Mouse (Mus musculus): ENCODE measurements around the gene Mitd1. TPM values are rescaled to one million over a fixed set of nuclear protein-coding genes. Genes with fewer than 3 reads are reported as not detected.

Gene Mitd1
- polyA plus RNA-seq, 1 experiment from 2014 or later, result 27.6 TPM

GRCm38 (mm10) chr1:37900288-37900687 is 10.1 kb upstream of the Mitd1 start:
- Histone ChIP-seq H3K4me2 (replicated peaks; ENCODE audit: low read depth, low read length) (no peak overlapping the region), H3K4me1 (ENCODE audit: control insufficient read depth, insufficient read depth, low read length) (no peaks in the 10 kb centered on the region), H3K27ac (ENCODE audit: low read depth, low read length) (no peak overlapping the region), H3K36me3 (ENCODE audit: control insufficient read depth, insufficient read depth, low read length) (peaks cover 35% of the 10 kb centered on the region), H3K9ac (ENCODE audit: low read depth, low read length) (no peak overlapping the region), H3K27me3 (ENCODE audit: control insufficient read depth, insufficient read depth, low read length) (no peaks in the 10 kb centered on the region), H3K4me3 (ENCODE audit: low read length) (no peak overlapping the region), H3K9me3 (ENCODE audit: control insufficient read depth, low read length) (no peaks in the 10 kb centered on the region)
- ATAC-seq (ENCODE audit: low FRiP score, low TSS enrichment), result no peak
- 52% methylated on average over 6 of the region's 6 CpGs for WGBS

GRCm38 (mm10) chr1:37899816-37900215 is 9.6 kb upstream of the Mitd1 start:
- 76% methylated on average over 4 of the region's 4 CpGs for WGBS
- no peaks in the 10 kb centered on the region for H3K4me1 ChIP-seq (ENCODE audit: control insufficient read depth, insufficient read depth, low read length)
- H3K27ac ChIP-seq (ENCODE audit: low read depth, low read length), result no peak overlapping the region
- no peak overlapping the region for H3K4me3 ChIP-seq (ENCODE audit: low read length)
- H3K9me3 ChIP-seq (ENCODE audit: control insufficient read depth, low read length), result no peaks in the 10 kb centered on the region
- H3K4me2 ChIP-seq (replicated peaks; ENCODE audit: low read depth, low read length), result no peak overlapping the region
- H3K9ac ChIP-seq (ENCODE audit: low read depth, low read length), result no peak overlapping the region
- peaks cover 40% of the 10 kb centered on the region for H3K36me3 ChIP-seq (ENCODE audit: control insufficient read depth, insufficient read depth, low read length)
- no peak for ATAC-seq (ENCODE audit: low FRiP score, low TSS enrichment)
- no peaks in the 10 kb centered on the region for H3K27me3 ChIP-seq (ENCODE audit: control insufficient read depth, insufficient read depth, low read length)

GRCm38 (mm10) chr1:37894606-37895005 is 4.4 kb upstream of the Mitd1 start:
- no peak for ATAC-seq (ENCODE audit: low FRiP score, low TSS enrichment)
- no peak overlapping the region for H3K9ac ChIP-seq (ENCODE audit: low read depth, low read length)
- peaks cover 7% of the 10 kb centered on the region for H3K4me1 ChIP-seq (ENCODE audit: control insufficient read depth, insufficient read depth, low read length)
- no peaks in the 10 kb centered on the region for H3K9me3 ChIP-seq (ENCODE audit: control insufficient read depth, low read length)
- H3K4me2 ChIP-seq (replicated peaks; ENCODE audit: low read depth, low read length), result no peak overlapping the region
- H3K36me3 ChIP-seq (ENCODE audit: control insufficient read depth, insufficient read depth, low read length), result peaks cover 42% of the 10 kb centered on the region
- no peak overlapping the region for H3K4me3 ChIP-seq (ENCODE audit: low read length)
- no peaks in the 10 kb centered on the region for H3K27me3 ChIP-seq (ENCODE audit: control insufficient read depth, insufficient read depth, low read length)
- no peak overlapping the region for H3K27ac ChIP-seq (ENCODE audit: low read depth, low read length)

GRCm38 (mm10) chr1:37891400-37891799 is 1.2 kb upstream of the Mitd1 start:
- Histone ChIP-seq H3K36me3 (ENCODE audit: control insufficient read depth, insufficient read depth, low read length) (peaks cover 23% of the 10 kb centered on the region), H3K27ac (ENCODE audit: low read depth, low read length) (no peak overlapping the region), H3K4me3 (ENCODE audit: low read length) (peak overlapping the region; percentile 68), H3K4me2 (replicated peaks; ENCODE audit: low read depth, low read length) (peak overlapping the region; percentile 87), H3K9ac (ENCODE audit: low read depth, low read length) (peak overlapping the region; percentile 69; the same call in 1 of the 2 replicates), H3K9me3 (ENCODE audit: control insufficient read depth, low read length) (no peaks in the 10 kb centered on the region), H3K27me3 (ENCODE audit: control insufficient read depth, insufficient read depth, low read length) (no peaks in the 10 kb centered on the region), H3K4me1 (ENCODE audit: control insufficient read depth, insufficient read depth, low read length) (peaks cover 11% of the 10 kb centered on the region)
- WGBS, result 71% methylated on average over 3 of the region's 3 CpGs
- ATAC-seq (ENCODE audit: low FRiP score, low TSS enrichment), result no peak; the same call in 1 of the 2 replicates

- Histone ChIP-seq H3K4me1 (ENCODE audit: control insufficient read depth, insufficient read depth, low read length) (peaks cover 11% of the 10 kb centered on the region), H3K9ac (ENCODE audit: low read depth, low read length) (peak overlapping the region; percentile 69; the same call in 1 of the 2 replicates), H3K4me3 (ENCODE audit: low read length) (peak overlapping the region; percentile 68), H3K27me3 (ENCODE audit: control insufficient read depth, insufficient read depth, low read length) (no peaks in the 10 kb centered on the region), H3K4me2 (replicated peaks; ENCODE audit: low read depth, low read length) (peak overlapping the region; percentile 87), H3K27ac (ENCODE audit: low read depth, low read length) (no peak overlapping the region), H3K9me3 (ENCODE audit: control insufficient read depth, low read length) (no peaks in the 10 kb centered on the region), H3K36me3 (ENCODE audit: control insufficient read depth, insufficient read depth, low read length) (peaks cover 5% of the 10 kb centered on the region)
- no peak for ATAC-seq (ENCODE audit: low FRiP score, low TSS enrichment)
- 78% methylated on average over 7 of the region's 7 CpGs for WGBS
Observed at GRCm38 (mm10) chr1:37889206-37889605, 1.0 kb downstream of the Mitd1 start.

- WGBS, result 81% methylated on average over 4 of the region's 4 CpGs
- Histone ChIP-seq H3K4me2 (replicated peaks; ENCODE audit: low read depth, low read length) (no peak overlapping the region), H3K9ac (ENCODE audit: low read depth, low read length) (no peak overlapping the region), H3K9me3 (ENCODE audit: control insufficient read depth, low read length) (no peaks in the 10 kb centered on the region), H3K27ac (ENCODE audit: low read depth, low read length) (no peak overlapping the region), H3K4me1 (ENCODE audit: control insufficient read depth, insufficient read depth, low read length) (peaks cover 4% of the 10 kb centered on the region; the same call in 1 of the 2 replicates), H3K36me3 (ENCODE audit: control insufficient read depth, insufficient read depth, low read length) (peaks cover 29% of the 10 kb centered on the region), H3K4me3 (ENCODE audit: low read length) (no peak overlapping the region), H3K27me3 (ENCODE audit: control insufficient read depth, insufficient read depth, low read length) (no peaks in the 10 kb centered on the region)
- ATAC-seq (ENCODE audit: low FRiP score, low TSS enrichment), result no peak
Observed at GRCm38 (mm10) chr1:37884451-37884850, 5.8 kb downstream of the Mitd1 start.

- no peak for ATAC-seq (ENCODE audit: low FRiP score, low TSS enrichment)
- 91% methylated on average over 4 of the region's 4 CpGs for WGBS
- no peaks in the 10 kb centered on the region for H3K27me3 ChIP-seq (ENCODE audit: control insufficient read depth, insufficient read depth, low read length)
- no peak overlapping the region for H3K9ac ChIP-seq (ENCODE audit: low read depth, low read length)
- no peaks in the 10 kb centered on the region for H3K4me1 ChIP-seq (ENCODE audit: control insufficient read depth, insufficient read depth, low read length)
- no peak overlapping the region for H3K27ac ChIP-seq (ENCODE audit: low read depth, low read length)
- peaks cover 39% of the 10 kb centered on the region for H3K36me3 ChIP-seq (ENCODE audit: control insufficient read depth, insufficient read depth, low read length)
- no peaks in the 10 kb centered on the region for H3K9me3 ChIP-seq (ENCODE audit: control insufficient read depth, low read length)
- no peak overlapping the region for H3K4me2 ChIP-seq (replicated peaks; ENCODE audit: low read depth, low read length)
- no peak overlapping the region for H3K4me3 ChIP-seq (ENCODE audit: low read length)
Observed at GRCm38 (mm10) chr1:37883411-37883810, 6.8 kb downstream of the Mitd1 start.

GRCm38 (mm10) chr1:37877736-37878460 is 12.3 kb downstream of the Mitd1 start:
- H3K9ac ChIP-seq (ENCODE audit: low read depth, low read length), result no peak overlapping the region
- 0 out of 2 replicates have a peak, but pooled peaks cover 3% of the 10 kb centered on the region for H3K4me1 ChIP-seq (ENCODE audit: control insufficient read depth, insufficient read depth, low read length)
- H3K4me2 ChIP-seq (replicated peaks; ENCODE audit: low read depth, low read length), result no peak overlapping the region
- 94% methylated on average over 13 of the region's 13 CpGs for WGBS
- peaks cover 63% of the 10 kb centered on the region for H3K36me3 ChIP-seq (ENCODE audit: control insufficient read depth, insufficient read depth, low read length)
- no peaks in the 10 kb centered on the region for H3K27me3 ChIP-seq (ENCODE audit: control insufficient read depth, insufficient read depth, low read length)
- no peak for ATAC-seq (ENCODE audit: low FRiP score, low TSS enrichment)
- H3K4me3 ChIP-seq (ENCODE audit: low read length), result no peak overlapping the region
- H3K9me3 ChIP-seq (ENCODE audit: control insufficient read depth, low read length), result peaks cover 8% of the 10 kb centered on the region; the same call in 1 of the 2 replicates
- H3K27ac ChIP-seq (ENCODE audit: low read depth, low read length), result no peak overlapping the region

GRCm38 (mm10) chr1:37873157-37873556 is 17.1 kb downstream of the Mitd1 start:
- WGBS, result 82% methylated on average over 4 of the region's 4 CpGs

More at GRCm38 (mm10) chr1:37873157-37873556, 17.1 kb downstream of the Mitd1 start:
- Histone ChIP-seq H3K36me3 (ENCODE audit: control insufficient read depth, insufficient read depth, low read length) (peaks cover 29% of the 10 kb centered on the region), H3K9ac (ENCODE audit: low read depth, low read length) (no peak overlapping the region), H3K4me2 (replicated peaks; ENCODE audit: low read depth, low read length) (peak overlapping the region; percentile 54), H3K4me1 (ENCODE audit: control insufficient read depth, insufficient read depth, low read length) (0 out of 2 replicates have a peak, but pooled peaks cover 6% of the 10 kb centered on the region), H3K4me3 (ENCODE audit: low read length) (peak overlapping the region; percentile 57), H3K27ac (ENCODE audit: low read depth, low read length) (no peak overlapping the region), H3K9me3 (ENCODE audit: control insufficient read depth, low read length) (peaks cover 8% of the 10 kb centered on the region; the same call in 1 of the 2 replicates), H3K27me3 (ENCODE audit: control insufficient read depth, insufficient read depth, low read length) (no peaks in the 10 kb centered on the region)
- no peak for ATAC-seq (ENCODE audit: low FRiP score, low TSS enrichment)

All from kidney, embryonic 14.5 days (tissue).